Mouse (Mus musculus) monocyte, adult 5-6 weeks (primary cell): Measurements from ENCODE around the gene Psmd14. TPM values are rescaled to one million over a fixed set of nuclear protein-coding genes. Genes with fewer than 3 reads are reported as not detected.

Experiments used
- ATAC-seq: fragments of 153-309, 156-312 bp; replicated peaks from 2 replicates; pipeline ENCODE4 v1.8.0; 2017; ENCODE audit warnings: mild to moderate bottlenecking; ENCODE audit not compliant: low TSS enrichment, insufficient number of reproducible peaks, severe bottlenecking, poor library complexity, low FRiP score
- total RNA-seq: library from RNA; stranded (forward); fragments of 200-1000, 200-491, 200-594 nt; gene quantifications from 3 replicates; pipeline ENCODE4 v1.2.3, GENCODE M21; 2017

The Psmd14 gene
- total RNA-seq = 152 to 196 TPM (median 170 TPM) in 3 replicates

DNA sequence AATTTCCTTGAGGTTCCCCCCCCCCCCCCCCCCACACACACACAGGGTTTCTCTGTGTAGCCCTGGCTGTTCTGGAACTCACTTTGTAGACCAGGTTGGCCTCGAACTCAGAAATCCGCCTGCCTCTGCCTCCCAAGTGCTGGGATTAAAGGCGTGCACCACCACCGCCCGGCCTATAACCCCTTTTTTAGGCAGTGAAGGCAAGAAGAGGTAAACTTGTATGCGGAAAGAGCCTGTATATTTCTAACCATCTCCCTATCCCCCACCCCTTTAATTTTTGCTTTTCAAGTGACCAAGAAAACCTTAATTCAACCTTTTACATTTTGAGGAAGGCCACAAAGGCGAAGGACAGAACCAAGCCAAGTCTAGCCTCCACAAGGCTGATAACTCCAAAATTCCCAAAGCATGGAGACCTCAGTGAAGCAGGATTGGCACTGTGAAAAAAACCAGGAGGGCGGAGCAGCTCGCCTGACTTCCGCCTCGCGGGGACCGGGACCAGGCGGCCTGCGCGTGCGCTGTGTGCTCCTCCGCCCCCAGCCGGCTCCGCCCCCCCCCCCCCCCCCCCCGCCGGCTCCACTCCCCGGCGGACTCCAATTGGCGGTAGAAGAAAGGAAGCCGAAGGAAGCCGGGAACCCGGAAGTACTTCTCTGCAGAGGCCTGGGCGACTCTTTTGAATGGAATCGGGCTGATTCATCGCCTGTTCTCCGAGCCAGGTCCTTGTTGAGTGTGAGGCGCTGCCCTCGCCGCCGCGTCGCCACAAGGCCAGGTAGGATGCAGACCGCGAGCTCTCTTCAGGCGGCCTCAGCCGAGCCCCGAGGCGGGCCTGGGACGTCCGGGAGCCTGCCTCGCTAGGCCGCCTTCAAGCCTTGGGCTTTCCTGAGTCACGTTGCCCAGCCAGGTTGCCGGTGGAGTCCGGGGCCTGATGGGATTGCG is at the start of gene Psmd14:
TSS of gene Psmd14 (plus strand) at position 587 of the 933 bp plus-strand sequence.
- peak; percentile 74 for ATAC-seq

DNA sequence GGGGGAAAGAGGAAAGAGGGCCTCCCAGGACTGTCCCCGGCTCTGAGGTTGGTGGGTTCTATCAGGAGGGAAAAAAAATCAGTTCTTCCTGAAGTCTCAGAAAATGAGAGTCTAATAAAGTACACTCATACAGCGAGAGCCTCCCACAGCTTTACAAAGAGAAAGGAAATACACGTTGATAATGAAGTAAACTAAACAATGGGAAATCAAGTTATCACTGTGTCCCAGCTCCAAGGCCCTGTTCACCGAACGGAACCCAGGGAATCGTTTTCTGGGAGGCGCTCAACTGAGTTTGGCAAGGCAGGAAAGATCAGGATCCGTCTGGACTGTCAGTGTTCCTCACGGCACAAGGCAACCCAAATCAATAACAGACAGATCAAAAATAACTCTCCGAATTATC is 48.7 kb upstream of the Psmd14 start:
- no peak for ATAC-seq

DNA sequence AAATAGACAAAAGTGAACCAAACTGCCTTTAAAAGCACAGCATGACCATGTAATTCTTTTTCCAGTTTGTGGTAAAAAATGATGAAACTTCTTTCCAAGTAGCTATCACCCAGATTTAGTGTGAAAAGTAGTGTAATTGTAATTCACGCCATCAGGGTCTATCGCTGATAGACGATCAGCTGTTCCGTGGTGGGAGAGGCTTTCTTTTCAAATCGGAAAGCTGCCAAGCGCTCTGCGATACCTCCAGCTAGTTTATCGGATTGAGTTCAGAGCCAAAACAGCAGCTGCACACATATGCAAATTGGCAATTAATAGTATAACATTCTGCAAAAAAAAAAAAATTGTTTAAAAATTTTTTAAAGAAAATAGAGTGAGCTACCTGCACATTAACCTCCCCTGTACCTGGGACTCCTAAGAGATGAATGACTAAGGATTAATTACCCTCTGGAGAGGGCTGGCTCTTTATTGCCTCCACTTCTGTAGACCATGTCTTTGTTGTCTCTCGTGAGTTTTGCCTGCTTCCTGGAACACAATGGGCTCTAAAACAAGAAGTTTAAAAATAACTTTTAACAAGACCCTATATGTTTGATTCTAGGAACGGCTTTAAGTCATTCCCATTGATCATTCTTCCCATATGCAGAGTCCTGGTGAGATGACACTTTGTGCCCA is 47.8 kb upstream of the Psmd14 start:
- ATAC-seq = no peak

DNA sequence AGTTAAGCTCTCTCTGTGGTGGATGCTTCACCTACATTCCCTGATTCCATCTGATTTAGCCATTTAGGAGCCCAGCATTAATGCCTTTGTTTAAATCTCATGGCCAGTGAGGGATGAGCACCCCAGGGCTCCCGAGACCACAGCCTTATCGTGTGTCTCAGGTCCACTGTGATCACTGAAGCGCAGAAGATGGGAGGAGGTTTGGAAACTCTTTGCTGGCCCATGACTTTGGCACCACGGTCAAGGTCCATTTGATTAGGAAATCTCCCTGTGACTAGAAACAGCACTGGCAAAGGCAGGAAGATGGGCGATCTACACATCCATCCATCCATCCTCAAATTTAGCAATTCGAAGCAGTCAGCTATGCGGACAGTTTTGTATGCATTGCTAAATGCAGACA is 44.1 kb upstream of the Psmd14 start:
- ATAC-seq = no peak

DNA sequence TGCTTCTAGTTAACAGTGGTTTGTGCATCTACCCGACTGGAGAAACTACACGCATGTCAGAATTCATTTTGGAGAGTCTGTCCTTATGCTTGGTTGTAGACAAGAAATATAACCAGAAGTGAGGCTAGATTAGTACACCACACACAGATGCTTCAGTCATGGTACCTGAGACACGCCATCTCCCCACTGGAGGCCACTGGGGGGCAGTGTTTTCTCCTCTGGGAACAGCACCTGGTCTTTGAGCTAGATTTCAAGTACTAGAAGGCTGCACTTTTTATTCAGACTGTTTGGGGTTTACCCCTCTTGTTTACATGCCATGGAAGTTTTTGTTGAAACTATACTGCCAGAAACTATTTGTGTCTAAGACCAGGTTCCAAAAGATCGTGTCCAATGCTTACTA is 43.2 kb upstream of the Psmd14 start:
- ATAC-seq = no peak; the same call in 1 of the 2 replicates

DNA sequence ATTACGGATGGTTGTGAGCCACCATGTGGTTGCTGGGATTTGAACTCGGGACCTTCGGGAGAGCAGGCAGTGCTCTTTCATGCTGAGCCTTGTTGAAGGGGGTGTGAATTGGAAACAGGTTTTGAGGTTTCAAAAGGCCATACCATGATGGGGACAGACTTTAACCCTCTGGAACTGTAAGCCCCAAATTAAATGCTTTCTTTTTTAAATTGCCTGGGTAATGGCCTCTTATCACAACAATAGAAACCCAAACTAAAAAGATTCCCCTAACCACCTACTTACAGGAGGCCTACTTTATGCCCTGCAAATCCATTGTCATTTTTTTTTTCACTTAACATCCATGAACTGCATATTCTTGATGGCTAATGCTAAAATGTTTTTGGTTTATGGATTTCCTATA is 36.9 kb upstream of the Psmd14 start:
- ATAC-seq = no peak

DNA sequence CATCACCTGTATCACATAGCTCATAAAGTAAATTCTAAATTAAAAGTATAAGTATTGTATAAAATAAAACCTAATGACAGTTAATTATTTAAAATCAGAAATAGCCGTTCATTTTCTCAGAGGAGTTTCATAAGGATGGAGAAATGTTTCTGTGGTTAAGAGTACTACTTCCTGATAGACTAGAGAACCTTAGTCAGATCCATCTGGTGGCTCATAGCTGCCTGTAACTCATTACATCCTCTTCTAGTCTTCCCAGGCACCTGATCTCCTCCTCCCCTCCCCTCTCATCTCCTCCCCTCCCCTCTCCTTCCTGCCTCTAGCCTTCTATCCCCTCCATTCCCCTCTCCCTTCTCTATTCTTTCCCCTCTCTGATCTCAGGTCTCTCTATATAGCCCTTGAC is 29.9 kb upstream of the Psmd14 start:
- ATAC-seq = no peak

DNA sequence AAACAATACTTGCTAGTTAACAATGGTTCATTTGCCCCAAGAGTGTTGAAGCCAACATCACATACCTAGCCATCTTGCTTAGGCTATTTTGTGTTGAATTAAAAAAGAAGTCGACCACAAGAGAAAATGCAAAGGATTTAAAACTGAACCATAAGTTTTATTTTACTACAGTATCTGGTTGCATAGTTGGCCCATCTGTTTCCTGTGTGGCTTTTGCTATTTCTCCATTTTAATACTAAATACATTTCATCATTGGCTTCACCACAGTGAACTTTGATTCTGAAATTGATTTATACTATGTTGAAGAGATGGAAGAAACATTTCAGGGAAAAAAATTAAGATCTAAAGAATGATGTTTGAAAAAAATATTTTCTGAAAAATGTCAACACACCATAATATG is 25.0 kb upstream of the Psmd14 start:
- ATAC-seq = no peak

DNA sequence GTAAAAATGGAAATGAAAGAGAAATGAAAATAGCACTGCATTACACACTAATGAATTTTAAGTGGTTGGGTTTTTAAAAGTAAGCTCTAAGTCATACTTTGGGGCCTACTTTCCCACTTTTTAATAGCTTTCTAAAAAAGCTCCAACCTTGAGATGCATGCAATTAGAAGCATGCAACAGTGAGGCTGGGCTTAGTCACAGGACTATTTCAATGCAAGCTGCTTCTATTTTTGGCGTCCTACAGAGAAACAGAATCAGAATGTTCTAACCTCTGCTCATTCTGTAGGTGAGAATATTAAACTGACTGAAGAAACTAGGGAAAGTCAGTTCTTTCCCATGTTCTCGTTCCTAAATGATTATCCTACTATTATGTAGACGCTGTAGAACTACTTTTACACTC is 22.4 kb upstream of the Psmd14 start:
- ATAC-seq = no peak

DNA sequence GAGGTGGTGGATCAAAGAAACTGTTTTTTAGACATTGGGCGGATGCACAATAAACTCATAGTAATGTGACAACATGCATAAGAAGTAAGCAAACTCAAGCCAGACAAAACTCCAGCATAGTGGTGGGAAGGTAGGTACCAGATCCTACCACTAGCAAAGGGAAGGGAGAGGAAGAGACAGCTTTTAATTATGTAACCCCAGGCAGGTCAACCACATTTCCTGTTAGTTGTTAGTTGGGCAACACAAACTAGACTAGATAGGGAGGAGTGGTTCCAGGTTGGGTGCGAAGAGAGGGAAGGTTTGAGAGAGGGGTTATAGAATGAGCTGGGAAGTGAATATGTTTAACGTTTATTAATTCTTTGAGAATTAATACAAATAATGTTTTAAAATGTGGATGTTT is 1.9 kb upstream of the Psmd14 start:
- ATAC-seq = no peak

DNA sequence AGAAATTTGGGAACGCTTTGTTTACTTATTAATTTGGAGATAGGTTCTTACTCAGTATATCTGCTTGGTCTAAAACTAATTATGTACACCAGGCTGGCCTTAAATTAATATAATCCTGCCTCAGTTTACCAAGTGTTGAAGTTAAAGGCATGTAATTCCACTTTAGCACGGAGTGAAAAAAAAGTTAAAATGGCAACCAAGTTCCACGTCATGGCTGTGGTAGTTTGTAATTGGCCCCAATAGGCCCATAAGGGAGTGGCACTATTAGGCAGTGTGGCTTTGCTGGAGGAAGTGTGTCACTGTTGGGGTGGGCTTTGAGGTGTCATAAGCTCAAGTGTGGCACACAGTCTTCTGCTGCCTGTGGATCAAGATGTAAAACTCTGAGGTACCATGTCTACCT is 1.0 kb downstream of the Psmd14 start:
- ATAC-seq = peak; percentile 11; the same call in 1 of the 2 replicates

DNA sequence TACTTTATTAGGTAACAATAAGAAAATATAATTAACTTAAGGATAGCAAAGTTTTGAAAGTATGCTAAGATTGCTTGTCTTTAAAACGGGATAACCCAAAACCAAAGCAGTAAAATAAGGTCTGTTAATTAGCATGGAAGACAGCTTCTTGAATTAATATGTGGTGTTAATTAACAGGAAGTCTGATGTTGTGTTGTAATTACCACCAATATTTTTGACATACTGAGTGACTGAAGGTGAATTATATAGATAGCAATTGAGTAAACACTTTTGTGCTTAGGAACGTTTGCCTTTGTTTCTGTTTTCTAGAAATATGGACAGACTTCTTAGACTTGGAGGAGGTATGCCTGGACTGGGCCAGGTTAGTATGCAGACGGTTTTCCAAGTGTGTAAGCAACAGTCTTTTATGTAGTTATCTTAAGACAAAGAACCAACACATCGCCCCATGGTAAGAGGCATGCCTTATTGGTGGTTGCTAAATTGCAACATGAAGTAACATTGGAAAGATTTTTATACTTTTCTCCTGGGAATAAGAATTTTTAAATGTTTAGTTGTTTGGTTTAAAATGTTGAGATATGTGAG is 11.0 kb downstream of the Psmd14 start:
- no peak for ATAC-seq

DNA sequence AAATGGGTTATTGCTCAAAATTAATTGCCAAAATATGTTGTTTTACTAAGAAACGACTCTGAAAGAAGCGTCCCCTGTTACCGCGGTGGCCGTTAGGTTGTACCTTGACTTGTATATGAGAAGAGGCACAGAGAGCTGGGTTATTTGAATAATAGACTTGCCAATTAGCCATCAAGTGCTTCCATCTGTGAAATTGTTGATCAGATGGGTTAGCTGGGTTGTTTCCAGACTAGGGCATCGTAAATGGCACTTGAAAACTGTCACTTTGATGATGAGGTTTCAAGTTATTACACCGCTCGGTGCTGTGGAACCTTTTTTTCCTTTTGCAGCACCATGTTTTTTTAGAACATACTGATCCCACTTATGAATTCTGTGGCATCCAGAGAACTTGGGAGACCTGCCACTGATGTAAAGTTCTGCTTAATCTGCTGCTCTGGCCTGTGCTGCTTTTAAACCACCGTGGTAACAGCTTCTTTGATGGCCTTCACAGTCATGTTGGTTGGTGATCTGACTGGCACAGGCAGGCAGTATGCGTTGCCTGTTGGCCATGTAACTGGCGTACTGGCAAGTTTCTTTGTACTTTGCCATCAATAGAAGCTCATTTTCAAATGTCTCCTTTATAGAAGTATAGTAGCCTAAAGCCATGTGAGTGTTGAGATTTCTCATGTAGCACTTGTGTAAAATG is 21.4 kb downstream of the Psmd14 start:
- no peak for ATAC-seq

DNA sequence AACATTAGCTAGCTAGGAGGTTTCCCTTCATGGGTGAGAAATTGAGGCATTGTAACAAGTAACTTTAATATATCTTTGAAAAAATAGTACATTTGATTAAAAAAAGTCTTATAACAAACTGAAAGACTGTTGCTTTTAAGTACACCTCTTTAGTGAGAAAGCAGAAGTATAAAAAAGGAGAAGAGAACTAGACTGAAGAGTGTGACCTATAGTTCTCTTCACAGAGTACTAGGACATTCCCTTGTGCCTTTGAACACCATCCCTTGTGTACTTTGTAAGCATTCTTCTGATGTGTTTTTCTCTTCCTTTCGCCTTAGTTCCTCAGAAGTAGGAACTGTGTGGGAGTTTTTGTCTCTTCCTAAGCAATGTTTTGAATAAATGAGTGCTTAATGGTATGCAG is 22.7 kb downstream of the Psmd14 start:
- no peak for ATAC-seq

DNA sequence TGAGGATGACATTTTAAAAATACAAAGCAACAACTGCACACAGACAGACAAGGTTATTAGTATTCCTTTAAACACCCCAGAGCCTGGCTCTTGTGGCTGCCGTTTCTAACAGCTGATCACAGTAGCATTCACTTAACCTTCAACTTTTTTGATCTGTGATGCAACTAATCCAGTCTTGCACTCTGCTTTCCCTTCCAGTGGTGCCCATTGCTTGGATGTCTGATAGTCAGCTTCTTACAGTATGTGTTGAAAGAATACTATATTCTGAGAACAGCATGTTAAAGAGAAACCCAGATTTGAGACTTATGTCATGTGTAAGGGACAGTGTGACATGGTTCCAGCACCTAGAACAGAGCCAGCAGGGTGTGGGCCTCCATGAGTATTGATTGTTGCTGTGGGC is 34.6 kb downstream of the Psmd14 start:
- ATAC-seq = no peak

DNA sequence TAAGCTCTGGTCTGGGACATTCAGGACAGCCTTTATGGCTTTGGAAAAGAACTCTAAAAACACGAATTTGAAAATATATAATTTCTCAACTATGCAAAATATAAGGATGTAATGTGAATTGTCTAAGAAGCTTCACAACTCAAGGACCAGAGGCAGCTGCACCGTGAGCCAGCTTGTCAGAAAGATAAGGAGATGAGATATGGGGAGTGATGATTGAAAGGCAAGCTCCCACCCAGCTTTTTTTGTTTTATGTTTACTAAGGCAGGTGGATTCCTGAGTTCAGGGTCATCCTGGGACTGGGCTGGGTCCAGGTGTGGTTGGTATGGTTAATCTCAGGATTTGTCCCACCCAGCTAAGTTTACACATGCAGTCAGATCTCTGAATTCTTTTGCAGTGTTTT is 35.1 kb downstream of the Psmd14 start:
- ATAC-seq = no peak

DNA sequence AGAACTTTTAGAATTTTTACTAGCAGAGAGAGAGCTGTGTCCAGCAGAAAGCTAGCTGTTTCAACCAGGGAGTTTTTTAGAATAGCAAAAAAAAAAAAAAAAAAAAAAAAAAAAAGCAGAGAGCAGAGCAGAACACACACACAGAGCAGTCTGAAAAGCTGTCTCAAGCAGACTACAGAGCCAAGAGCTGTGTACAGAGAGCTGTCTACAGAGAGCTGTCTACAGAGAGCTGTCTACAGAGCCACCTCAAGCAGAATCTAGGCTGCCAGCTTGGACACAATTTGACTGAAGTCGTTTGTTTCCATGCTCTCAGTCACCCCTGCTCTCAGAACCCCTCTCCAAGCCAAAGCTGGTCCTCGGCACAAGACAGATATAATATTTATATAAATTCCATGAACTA is 35.9 kb downstream of the Psmd14 start:
- ATAC-seq = no peak

DNA sequence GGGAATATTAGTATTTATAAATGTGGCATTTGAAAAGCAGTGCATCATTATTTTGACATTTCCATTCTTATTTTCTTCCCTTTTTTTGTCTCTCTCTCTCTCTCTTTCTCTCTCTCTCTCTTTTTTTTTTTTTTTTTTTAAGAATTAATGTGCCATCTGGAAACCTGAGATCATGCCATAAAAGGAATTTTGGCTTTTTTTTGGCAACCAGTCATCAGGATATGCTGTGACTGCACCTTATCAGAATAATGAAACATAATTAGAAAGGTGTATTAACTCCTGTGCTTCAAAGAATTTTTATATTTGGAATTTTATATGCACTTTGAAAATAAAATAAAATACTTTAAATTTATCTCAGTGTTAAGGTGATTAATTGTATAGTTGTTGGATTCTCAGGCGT is 39.2 kb downstream of the Psmd14 start:
- ATAC-seq = no peak

DNA sequence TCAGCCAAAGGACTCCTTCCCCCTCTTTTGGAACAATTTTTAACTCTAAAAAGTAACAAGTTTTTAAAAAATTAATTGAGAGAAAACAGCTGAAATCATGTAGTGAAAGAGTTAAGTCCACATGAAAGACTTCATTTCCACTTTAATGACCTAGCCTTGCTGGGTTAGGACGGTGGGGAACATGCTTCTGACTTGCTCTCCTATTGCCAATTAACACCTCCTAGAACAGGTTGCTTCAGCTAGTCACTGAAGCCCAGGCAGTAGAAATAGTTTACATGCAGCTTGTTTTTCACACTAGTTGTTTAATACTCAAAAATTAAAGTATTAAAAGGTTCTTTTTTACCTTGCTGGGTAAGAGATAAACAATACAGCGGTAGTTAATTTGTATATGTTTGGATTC is 39.8 kb downstream of the Psmd14 start:
- no peak for ATAC-seq
